Mouse (Mus musculus) neural tube, embryonic 13.5 days (tissue): Measurements from ENCODE around the gene Tst. TPM values are rescaled to one million over a fixed set of nuclear protein-coding genes. Genes with fewer than 3 reads are reported as not detected.
A peak's percentile ranks its signal among the peaks of the same experiment; 100 is the strongest.

Source experiments
- ATAC-seq: fragments of 200-750 bp; cut with Nextera tagmentation; 2 replicates; pipeline ENCODE4 v1.8.0; 2017; ENCODE audit warnings: low read depth, mild to moderate bottlenecking, moderate TSS enrichment, moderate library complexity
- H3K27ac ChIP-seq: fragments of 300-500 bp; sonication (generic); replicated peaks from 2 replicates; pipeline ENCODE4 v1.5.1; 2015; ENCODE audit warnings: moderate library complexity, mild to moderate bottlenecking, inconsistent platforms
- H3K27me3 ChIP-seq: fragments of 300-500 bp; sonication (generic); 2 replicates; pipeline ENCODE4 v1.6.1; 2015; ENCODE audit warnings: mild to moderate bottlenecking, inconsistent platforms
- H3K36me3 ChIP-seq: fragments of 300-500 bp; sonication (generic); 2 replicates; pipeline ENCODE4 v1.6.1; 2015; ENCODE audit warnings: mild to moderate bottlenecking, inconsistent platforms
- H3K4me1 ChIP-seq: fragments of 300-500 bp; sonication (generic); replicated peaks from 2 replicates; pipeline ENCODE4 v1.6.1; 2015; ENCODE audit warnings: inconsistent platforms
- H3K4me2 ChIP-seq: fragments of 300-500 bp; sonication (generic); 2 replicates; pipeline ENCODE4 v1.6.1; 2015; ENCODE audit warnings: inconsistent platforms, mild to moderate bottlenecking, moderate library complexity
- H3K4me3 ChIP-seq: fragments of 300-500 bp; sonication (generic); 2 replicates; pipeline ENCODE4 v1.5.1; 2015; ENCODE audit warnings: mild to moderate bottlenecking, inconsistent platforms
- H3K9ac ChIP-seq: fragments of 300-500 bp; sonication (generic); 2 replicates; pipeline ENCODE4 v1.6.1; 2015; ENCODE audit warnings: moderate library complexity, mild to moderate bottlenecking, inconsistent platforms
- H3K9me3 ChIP-seq: fragments of 300-500 bp; sonication (generic); 2 replicates; pipeline ENCODE4 v1.6.1; 2016; ENCODE audit warnings: inconsistent platforms
- WGBS: fragments of 180-500 bp; shearing (Covaris S2); methylation state at CpG from one replicate; pipeline ENCODE4 v1.1.7; 2015; 5-methylcytosine and 5-hydroxymethylcytosine counted together
- polyA plus RNA-seq: library from polyadenylated mRNA; unstranded; fragments of >200 nt; fragmentation: Nextera tagmentation; extraction: Ambion mirVana; gene quantifications from 2 replicates; pipeline ENCODE4 v1.2.1, GENCODE M21; 2015

The Tst gene
- polyA plus RNA-seq, 1 experiment from 2014 or later: 11.4 TPM

DNA sequence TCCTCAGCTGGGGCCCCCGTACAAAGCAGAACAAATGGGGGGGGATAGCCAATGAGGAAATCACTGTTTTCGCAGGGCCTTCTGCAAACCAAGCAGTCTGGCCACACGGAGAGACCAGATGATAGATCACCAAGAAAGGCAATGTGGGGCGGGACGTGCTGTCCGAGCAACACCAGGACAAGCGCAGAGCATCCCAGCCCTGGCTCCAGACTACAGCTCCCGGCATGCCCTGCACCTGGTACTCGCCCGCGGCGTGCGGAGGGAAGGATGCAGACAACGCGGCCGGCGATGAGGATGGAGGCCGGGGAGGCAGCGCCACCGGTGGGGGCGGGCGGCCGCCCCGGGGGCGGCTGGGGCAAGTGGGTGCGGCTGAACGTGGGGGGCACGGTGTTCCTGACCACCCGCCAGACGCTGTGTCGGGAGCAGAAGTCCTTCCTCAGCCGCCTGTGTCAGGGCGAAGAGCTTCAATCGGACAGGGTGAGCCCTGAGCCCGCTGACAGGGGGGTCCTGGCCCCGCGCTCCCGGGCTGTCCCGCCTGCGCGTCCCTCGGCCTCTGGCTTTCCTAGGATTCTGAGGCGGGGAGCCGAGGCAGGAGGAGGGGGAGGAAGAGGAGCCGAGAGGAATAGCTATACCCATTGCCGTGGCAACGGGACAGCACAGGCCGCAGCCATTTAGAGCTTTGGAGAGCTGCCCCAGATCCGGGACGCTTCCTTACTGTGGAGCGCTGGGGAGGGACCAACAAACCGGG lies 22.9 kb upstream of the Tst start, which contains the start of gene Kctd17:
Gene Kctd17, plus strand, starts transcription at position 174 of the 748 bp plus-strand sequence.
- 0 out of 2 replicates have a peak, but pooled peaks cover 4% of the 10 kb centered on the region for H3K27me3 ChIP-seq
- peak; percentile 89 for ATAC-seq
- WGBS: 1% methylated on average over 51 of the region's 52 CpGs
- H3K27ac ChIP-seq: peak within 1 kb of the TSS; percentile 83
- peaks cover 29% of the 10 kb centered on the region for H3K36me3 ChIP-seq
- peak within 1 kb of the TSS; percentile 68 for H3K4me3 ChIP-seq
- peak within 1 kb of the TSS; percentile 87 for H3K9ac ChIP-seq
- peaks cover 31% of the 10 kb centered on the region for H3K4me1 ChIP-seq
- no peaks in the 10 kb centered on the region for H3K9me3 ChIP-seq
- peak within 1 kb of the TSS; percentile 89 for H3K4me2 ChIP-seq

DNA sequence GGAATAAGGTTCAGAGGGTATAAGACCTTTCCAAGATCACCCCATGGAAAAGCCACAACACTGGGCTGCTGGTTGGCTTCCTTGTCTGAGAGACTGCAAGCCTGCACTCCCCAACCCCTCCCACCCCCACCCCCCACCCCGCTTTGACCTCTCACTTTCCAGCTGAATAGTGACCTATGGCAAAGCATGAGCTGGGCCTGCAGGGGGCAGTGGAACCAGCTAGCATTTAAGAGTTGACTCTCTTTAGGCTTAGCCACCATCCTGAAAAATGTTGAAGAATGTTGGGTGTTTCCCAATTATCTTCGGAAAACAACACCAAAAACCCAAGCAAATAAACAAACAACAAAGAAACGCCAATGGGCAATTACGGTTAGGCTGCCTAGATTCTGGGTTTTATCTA lies 19.5 kb upstream of the Tst start:
- H3K36me3 ChIP-seq: no peaks in the 10 kb centered on the region
- no peaks in the 10 kb centered on the region for H3K9me3 ChIP-seq
- peaks cover 21% of the 10 kb centered on the region for H3K4me1 ChIP-seq
- no peak overlapping the region for H3K27ac ChIP-seq
- H3K4me2 ChIP-seq: no peak overlapping the region
- H3K4me3 ChIP-seq: no peak overlapping the region
- peaks cover 12% of the 10 kb centered on the region; the same call in 1 of the 2 replicates for H3K27me3 ChIP-seq
- no peak for ATAC-seq
- no peak overlapping the region for H3K9ac ChIP-seq
- WGBS: 65% methylated on average over 4 of the region's 4 CpGs

GRCm38 (mm10) chr15:78424507-78424906 lies 18.8 kb upstream of the Tst start:
- Histone ChIP-seq H3K4me1 (peaks cover 14% of the 10 kb centered on the region), H3K9me3 (no peaks in the 10 kb centered on the region), H3K27ac (no peak overlapping the region), H3K4me2 (no peak overlapping the region), H3K9ac (no peak overlapping the region), H3K27me3 (peaks cover 12% of the 10 kb centered on the region; the same call in 1 of the 2 replicates), H3K4me3 (no peak overlapping the region), H3K36me3 (no peaks in the 10 kb centered on the region)
- no peak for ATAC-seq
- 26% methylated on average over 11 of the region's 11 CpGs for WGBS

- Histone ChIP-seq H3K9me3 (no peaks in the 10 kb centered on the region), H3K36me3 (no peaks in the 10 kb centered on the region), H3K4me2 (no peak overlapping the region), H3K9ac (no peak overlapping the region), H3K27ac (no peak overlapping the region), H3K4me1 (0 out of 2 replicates have a peak, but pooled peaks cover 3% of the 10 kb centered on the region), H3K4me3 (no peak overlapping the region), H3K27me3 (peaks cover 12% of the 10 kb centered on the region; the same call in 1 of the 2 replicates)
- ATAC-seq: peak; percentile 68; the same call in 1 of the 2 replicates
- 19% methylated on average over 16 of the region's 16 CpGs for WGBS
Measured at GRCm38 (mm10) chr15:78422046-78422956, 16.6 kb upstream of the Tst start.

GRCm38 (mm10) chr15:78420395-78420794 lies 14.7 kb upstream of the Tst start:
- no peaks in the 10 kb centered on the region for H3K9me3 ChIP-seq
- H3K4me1 ChIP-seq: peaks cover 3% of the 10 kb centered on the region; the same call in 1 of the 2 replicates
- H3K4me2 ChIP-seq: no peak overlapping the region
- no peaks in the 10 kb centered on the region for H3K36me3 ChIP-seq
- ATAC-seq: no peak
- no peak overlapping the region for H3K4me3 ChIP-seq
- WGBS: 88% methylated on average over 13 of the region's 13 CpGs
- H3K27ac ChIP-seq: no peak overlapping the region
- H3K9ac ChIP-seq: no peak overlapping the region
- peaks cover 12% of the 10 kb centered on the region; the same call in 1 of the 2 replicates for H3K27me3 ChIP-seq

DNA sequence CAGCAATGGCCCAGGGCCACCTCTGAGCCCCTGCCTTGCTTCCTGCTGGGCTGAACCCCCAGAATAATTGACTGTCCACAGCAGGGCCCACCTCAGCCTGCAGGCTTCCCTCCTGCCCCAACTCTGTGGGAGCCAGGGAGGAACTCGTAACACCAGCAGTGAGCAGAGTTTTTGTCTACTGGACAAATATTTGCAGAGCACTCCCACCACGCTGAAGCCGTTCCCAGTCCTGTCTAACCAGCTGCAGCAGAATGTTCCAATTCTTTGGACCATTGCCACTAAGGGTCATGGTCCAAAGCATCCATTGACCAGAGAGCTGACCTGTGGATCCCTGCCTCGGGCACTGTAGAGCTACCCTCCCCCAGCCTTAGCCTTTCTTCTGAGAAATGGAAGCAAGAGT lies 11.2 kb upstream of the Tst start:
- WGBS: 37% methylated on average over 4 of the region's 4 CpGs
- H3K9ac ChIP-seq: no peak overlapping the region
- no peaks in the 10 kb centered on the region for H3K9me3 ChIP-seq
- no peak for ATAC-seq
- no peaks in the 10 kb centered on the region; the same call in 1 of the 2 replicates for H3K4me1 ChIP-seq
- no peak overlapping the region for H3K4me2 ChIP-seq
- peaks cover 10% of the 10 kb centered on the region for H3K27me3 ChIP-seq
- H3K27ac ChIP-seq: 0 out of 2 replicates have a peak overlapping the region, but pooled peaks have one; percentile 2
- H3K36me3 ChIP-seq: 0 out of 2 replicates have a peak, but pooled peaks cover 4% of the 10 kb centered on the region
- no peak overlapping the region for H3K4me3 ChIP-seq

- H3K4me3 ChIP-seq: no peak overlapping the region
- no peak overlapping the region for H3K27ac ChIP-seq
- no peak overlapping the region for H3K4me2 ChIP-seq
- H3K4me1 ChIP-seq: peaks cover 16% of the 10 kb centered on the region
- no peak overlapping the region for H3K9ac ChIP-seq
- peaks cover 33% of the 10 kb centered on the region for H3K27me3 ChIP-seq
- 85% methylated on average over 8 of the region's 8 CpGs for WGBS
- H3K36me3 ChIP-seq: 0 out of 2 replicates have a peak, but pooled peaks cover 4% of the 10 kb centered on the region
- no peaks in the 10 kb centered on the region for H3K9me3 ChIP-seq
- ATAC-seq: no peak
Measured at GRCm38 (mm10) chr15:78414157-78414556, 8.4 kb upstream of the Tst start.

DNA sequence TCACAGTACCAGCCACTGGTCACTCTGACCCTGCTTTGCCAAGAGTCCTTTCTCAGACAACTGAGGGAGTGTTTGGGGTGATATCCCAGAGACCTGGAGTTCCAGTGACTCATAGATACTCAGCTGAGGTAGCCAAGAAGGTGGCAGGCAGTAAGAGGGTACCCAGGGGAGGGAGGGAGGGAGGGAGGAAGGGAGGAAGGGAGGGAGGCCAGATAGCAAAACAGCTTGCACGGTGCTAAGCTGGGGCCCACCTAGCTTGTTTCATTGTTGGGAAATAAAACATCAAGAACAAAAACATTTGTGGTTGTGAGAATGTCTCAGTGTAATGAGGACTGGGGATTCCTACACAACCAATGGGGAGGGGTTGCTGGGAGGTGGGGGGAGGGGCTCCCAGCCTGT lies 8.0 kb upstream of the Tst start:
- Histone ChIP-seq H3K4me3 (no peak overlapping the region), H3K9me3 (no peaks in the 10 kb centered on the region), H3K27me3 (peaks cover 37% of the 10 kb centered on the region), H3K4me2 (no peak overlapping the region), H3K36me3 (0 out of 2 replicates have a peak, but pooled peaks cover 4% of the 10 kb centered on the region), H3K9ac (no peak overlapping the region), H3K27ac (no peak overlapping the region), H3K4me1 (peaks cover 16% of the 10 kb centered on the region)
- ATAC-seq: no peak
- WGBS: 48% methylated on average over 1 of the region's 1 CpGs

- Histone ChIP-seq H3K9ac (no peak overlapping the region), H3K27me3 (peaks cover 42% of the 10 kb centered on the region), H3K9me3 (no peaks in the 10 kb centered on the region), H3K4me2 (no peak overlapping the region), H3K36me3 (0 out of 2 replicates have a peak, but pooled peaks cover 4% of the 10 kb centered on the region), H3K4me1 (peaks cover 16% of the 10 kb centered on the region), H3K4me3 (no peak overlapping the region), H3K27ac (no peak overlapping the region)
- WGBS: 90% methylated on average over 14 of the region's 14 CpGs
- ATAC-seq: no peak
Measured at GRCm38 (mm10) chr15:78413083-78413718, 7.5 kb upstream of the Tst start.

DNA sequence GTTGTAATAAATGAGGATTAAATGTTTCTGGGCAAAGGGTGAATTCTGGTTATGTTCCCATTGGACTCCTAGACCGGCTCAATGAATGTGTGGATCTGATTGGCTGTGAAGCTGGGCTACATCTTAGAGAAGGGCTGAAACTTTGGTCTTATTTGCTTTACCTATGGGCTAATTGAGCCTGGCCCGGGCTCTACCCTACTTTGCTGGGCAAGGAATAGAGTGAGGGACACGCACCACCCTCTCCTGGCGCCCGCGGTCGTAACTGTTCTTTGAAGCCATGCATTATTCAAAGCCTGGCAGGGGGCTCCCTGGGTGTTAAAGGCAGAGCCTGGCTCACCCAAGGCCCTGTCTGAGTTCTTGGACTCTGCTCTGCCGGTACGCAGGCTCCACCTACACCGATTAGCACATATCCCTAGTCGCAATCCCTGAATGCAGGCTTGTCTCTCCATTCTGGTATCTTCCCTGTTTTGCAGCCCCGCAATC lies 3.9 kb upstream of the Tst start:
- peaks cover 52% of the 10 kb centered on the region for H3K27me3 ChIP-seq
- peak overlapping the region; percentile 53; the same call in 1 of the 2 replicates for H3K9ac ChIP-seq
- H3K9me3 ChIP-seq: no peaks in the 10 kb centered on the region
- H3K27ac ChIP-seq: no peak overlapping the region
- 8% methylated on average over 12 of the region's 12 CpGs for WGBS
- ATAC-seq: no peak
- peak overlapping the region; percentile 50 for H3K4me2 ChIP-seq
- peak overlapping the region; percentile 23 for H3K4me3 ChIP-seq
- H3K36me3 ChIP-seq: 0 out of 2 replicates have a peak, but pooled peaks cover 4% of the 10 kb centered on the region
- peaks cover 41% of the 10 kb centered on the region for H3K4me1 ChIP-seq

- H3K27ac ChIP-seq: peak within 1 kb of the TSS; percentile 92
- no peaks in the 10 kb centered on the region for H3K9me3 ChIP-seq
- H3K4me1 ChIP-seq: peaks cover 71% of the 10 kb centered on the region
- no peaks in the 10 kb centered on the region for H3K36me3 ChIP-seq
- H3K4me3 ChIP-seq: peak within 1 kb of the TSS; percentile 59
- H3K27me3 ChIP-seq: peaks cover 42% of the 10 kb centered on the region
- ATAC-seq: peak; percentile 86
- WGBS: under 1% methylated on average over 40 of the region's 40 CpGs
- H3K9ac ChIP-seq: peak within 1 kb of the TSS; percentile 76
- peak within 1 kb of the TSS; percentile 85 for H3K4me2 ChIP-seq
Measured at GRCm38 (mm10) chr15:78406293-78406934, 707 bp upstream of the Tst start, which contains the start of gene Mpst. TSS of gene Mpst (plus strand) at chr15:78406416.
